Mouse (Mus musculus): Measurements from ENCODE around the gene Mycbp. TPM values are rescaled to one million over a fixed set of nuclear protein-coding genes. Genes with fewer than 3 reads are reported as not detected.

The Mycbp gene
- polyA plus RNA-seq, 1 experiment from 2014 or later, result 31.5 TPM

- no peak for ATAC-seq (ENCODE audit: low FRiP score)
- Histone ChIP-seq H3K9me3 (no peaks in the 10 kb centered on the region), H3K4me2 (no peak overlapping the region), H3K27ac (no peak overlapping the region), H3K4me3 (no peak overlapping the region), H3K4me1 (replicated peaks) (no peaks in the 10 kb centered on the region; the same call in 1 of the 2 replicates), H3K27me3 (peaks cover 27% of the 10 kb centered on the region), H3K36me3 (no peaks in the 10 kb centered on the region), H3K9ac (no peak overlapping the region)
- WGBS, result 64% methylated on average over 6 of the region's 6 CpGs
These were observed 44.3 kb downstream of the Mycbp start for GRCm38 (mm10) chr4:123948901-123949300.

DNA sequence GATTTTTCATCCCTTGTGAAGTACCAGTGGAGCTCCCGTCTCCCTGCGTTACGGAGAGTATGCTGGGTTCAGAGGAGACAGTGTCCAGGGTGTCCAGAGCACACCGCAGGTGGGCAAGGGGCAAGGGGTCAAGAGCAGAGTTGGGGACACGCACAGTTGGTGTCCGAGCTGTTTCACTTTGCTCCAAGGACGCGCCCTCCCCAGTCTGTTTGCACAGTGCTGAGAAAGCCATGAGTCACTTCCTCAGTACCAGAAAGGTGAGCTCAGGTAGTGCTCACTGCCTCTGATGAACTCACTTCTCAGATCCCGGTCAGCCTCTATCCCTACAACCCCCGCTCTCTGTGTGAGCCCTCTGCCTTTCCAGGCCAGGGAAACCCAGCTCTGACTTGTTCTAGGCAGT, 45.0 kb downstream of the Mycbp start:
- H3K4me3 ChIP-seq, result no peak overlapping the region

DNA sequence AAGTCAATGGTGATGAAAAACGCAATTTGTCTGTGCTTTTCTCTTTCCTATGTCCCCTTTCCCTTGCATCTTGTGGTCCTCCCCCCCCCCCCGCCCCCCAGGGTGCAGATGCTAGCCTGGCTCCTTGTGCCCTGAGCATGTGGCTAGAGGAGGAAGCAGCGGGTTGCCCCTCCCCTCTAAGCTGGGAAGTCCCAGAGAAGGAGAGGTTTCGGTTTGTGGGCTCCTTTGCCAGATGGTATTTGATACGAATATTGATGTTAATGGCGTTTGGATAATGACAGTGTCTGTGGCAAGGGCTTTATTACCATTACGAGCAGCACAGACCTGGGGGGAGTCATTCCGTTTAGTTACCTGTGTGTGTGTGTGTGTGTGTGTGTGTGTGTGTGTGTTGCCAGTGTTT, 47.4 kb downstream of the Mycbp start:
- ATAC-seq (ENCODE audit: low FRiP score), result no peak
- H3K4me1 ChIP-seq (replicated peaks), result peaks cover 7% of the 10 kb centered on the region
- H3K4me3 ChIP-seq, result no peak overlapping the region
- H3K4me2 ChIP-seq, result no peak overlapping the region
- H3K9ac ChIP-seq, result no peak overlapping the region
- WGBS, result 34% methylated on average over 8 of the region's 8 CpGs
- H3K27ac ChIP-seq, result no peak overlapping the region
- no peaks in the 10 kb centered on the region for H3K36me3 ChIP-seq
- peaks cover 40% of the 10 kb centered on the region for H3K27me3 ChIP-seq
- H3K9me3 ChIP-seq, result no peaks in the 10 kb centered on the region

More for the DNA sequence above, 45.0 kb downstream of the Mycbp start:
- no peak overlapping the region for H3K9ac ChIP-seq
- peaks cover 27% of the 10 kb centered on the region for H3K27me3 ChIP-seq
- no peak for ATAC-seq (ENCODE audit: low FRiP score)
- no peak overlapping the region for H3K27ac ChIP-seq
- no peaks in the 10 kb centered on the region for H3K9me3 ChIP-seq
- H3K36me3 ChIP-seq, result no peaks in the 10 kb centered on the region
- H3K4me1 ChIP-seq (replicated peaks), result no peaks in the 10 kb centered on the region; the same call in 1 of the 2 replicates
- WGBS, result 75% methylated on average over 10 of the region's 10 CpGs
- H3K4me2 ChIP-seq, result no peak overlapping the region

GRCm38 (mm10) chr4:123956703-123957491, 52.3 kb downstream of the Mycbp start:
- Histone ChIP-seq H3K4me2 (peak overlapping the region; percentile 46), H3K4me3 (peak overlapping the region; percentile 19), H3K27me3 (peaks cover 54% of the 10 kb centered on the region), H3K27ac (no peak overlapping the region), H3K4me1 (replicated peaks) (peaks cover 17% of the 10 kb centered on the region), H3K9ac (peak overlapping the region; percentile 15; the same call in 1 of the 2 replicates), H3K9me3 (no peaks in the 10 kb centered on the region), H3K36me3 (no peaks in the 10 kb centered on the region)
- 6% methylated on average over 31 of the region's 31 CpGs for WGBS
- ATAC-seq (ENCODE audit: low FRiP score), result peak; percentile 85

- H3K9ac ChIP-seq, result no peak overlapping the region
- H3K4me1 ChIP-seq (replicated peaks), result peaks cover 17% of the 10 kb centered on the region
- H3K4me3 ChIP-seq, result no peak overlapping the region
- no peak; the same call in 1 of the 2 replicates for ATAC-seq (ENCODE audit: low FRiP score)
- H3K27ac ChIP-seq, result no peak overlapping the region
- no peaks in the 10 kb centered on the region for H3K9me3 ChIP-seq
- peak overlapping the region; percentile 46; the same call in 1 of the 2 replicates for H3K4me2 ChIP-seq
- no peaks in the 10 kb centered on the region for H3K36me3 ChIP-seq
- 54% methylated on average over 4 of the region's 4 CpGs for WGBS
- peaks cover 54% of the 10 kb centered on the region for H3K27me3 ChIP-seq
These were observed 52.8 kb downstream of the Mycbp start for GRCm38 (mm10) chr4:123957492-123957808.

- H3K27me3 ChIP-seq, result peaks cover 52% of the 10 kb centered on the region
- peaks cover 17% of the 10 kb centered on the region for H3K4me1 ChIP-seq (replicated peaks)
- WGBS, result 71% methylated on average over 4 of the region's 4 CpGs
- no peak overlapping the region for H3K9ac ChIP-seq
- no peak overlapping the region for H3K4me3 ChIP-seq
- ATAC-seq (ENCODE audit: low FRiP score), result no peak
- no peak overlapping the region for H3K27ac ChIP-seq
- no peaks in the 10 kb centered on the region for H3K9me3 ChIP-seq
- no peak overlapping the region for H3K4me2 ChIP-seq
- H3K36me3 ChIP-seq, result no peaks in the 10 kb centered on the region
These were observed 53.3 kb downstream of the Mycbp start for GRCm38 (mm10) chr4:123957891-123958290.

DNA sequence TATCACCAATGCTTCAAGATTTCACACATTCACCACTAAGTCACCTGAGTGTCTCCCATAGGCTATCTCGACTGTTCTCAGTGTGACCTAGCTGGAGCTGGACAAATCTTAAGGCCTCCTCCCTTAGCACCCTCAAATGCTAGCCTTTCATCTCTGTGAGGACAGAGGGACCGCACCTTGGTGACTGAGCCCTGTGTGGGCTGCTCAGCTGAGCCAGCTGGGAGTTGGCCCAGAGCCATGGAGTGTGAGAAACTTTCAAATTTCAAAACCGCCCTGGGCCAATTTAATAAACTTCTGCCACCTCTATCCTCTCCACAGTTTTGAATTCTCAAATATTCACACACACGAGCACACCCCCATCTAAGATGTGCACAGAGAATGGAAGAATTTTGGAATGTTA, 56.3 kb downstream of the Mycbp start:
- Histone ChIP-seq H3K9ac (no peak overlapping the region), H3K4me3 (no peak overlapping the region), H3K36me3 (no peaks in the 10 kb centered on the region), H3K9me3 (no peaks in the 10 kb centered on the region), H3K27ac (no peak overlapping the region), H3K4me2 (no peak overlapping the region), H3K27me3 (peaks cover 55% of the 10 kb centered on the region), H3K4me1 (replicated peaks) (peaks cover 17% of the 10 kb centered on the region)
- 77% methylated on average over 4 of the region's 4 CpGs for WGBS
- no peak for ATAC-seq (ENCODE audit: low FRiP score)

Other genes with a start within 250 kb of the Mycbp start
- gene Macf1, start 220.5 kb upstream of the Mycbp start, polyA plus RNA-seq (2015; fragmentation: Nextera tagmentation; extraction: Ambion mirVana), result 67.3 and 69.5 TPM in 2 replicates
- 438 and 450 TPM in 2 replicates for gene Ndufs5, start 186.6 kb upstream of the Mycbp start, polyA plus RNA-seq (2015; fragmentation: Nextera tagmentation; extraction: Ambion mirVana)
- gene Akirin1, start 154.5 kb upstream of the Mycbp start, polyA plus RNA-seq (2015; fragmentation: Nextera tagmentation; extraction: Ambion mirVana), result 85.9 and 88.5 TPM in 2 replicates
- 0.60 and 1.2 TPM in 2 replicates for gene Rhbdl2, start 117.0 kb upstream of the Mycbp start, polyA plus RNA-seq (2015; fragmentation: Nextera tagmentation; extraction: Ambion mirVana)
- gene 4933427I04Rik, start 45.2 kb upstream of the Mycbp start, polyA plus RNA-seq (2015; fragmentation: Nextera tagmentation; extraction: Ambion mirVana), result 0.12 and 0.19 TPM in 2 replicates
- gene Rragc, start 12.6 kb downstream of the Mycbp start, polyA plus RNA-seq (2015; fragmentation: Nextera tagmentation; extraction: Ambion mirVana), result 46.3 and 47.0 TPM in 2 replicates
- gene 4930535I16Rik, start 13.2 kb downstream of the Mycbp start, polyA plus RNA-seq (2015; fragmentation: Nextera tagmentation; extraction: Ambion mirVana), result not detected in 2 replicates